Mouse (Mus musculus) midbrain, embryonic 11.5 days (tissue): ENCODE results near the gene Reep6. TPM values are rescaled to one million over a fixed set of nuclear protein-coding genes. Genes with fewer than 3 reads are reported as not detected.

Source experiments
- ATAC-seq: fragments of 200-750 bp; cut with Nextera tagmentation; 2 replicates; pipeline ENCODE4 v1.8.0; 2017; ENCODE audit warnings: moderate TSS enrichment, moderate library complexity; ENCODE audit not compliant: low FRiP score
- DNase-seq: peaks from one replicate; pipeline ENCODE4 v3.0.0; 2015; ENCODE audit warnings: low spot score; ENCODE audit errors: missing footprints
- H3K27ac ChIP-seq: fragments of 300-500 bp; sonication (generic); 2 replicates; pipeline ENCODE4 v1.5.1; 2014; ENCODE audit warnings: low read depth, low read length
- H3K27me3 ChIP-seq: fragments of 300-500 bp; sonication (generic); 2 replicates; pipeline ENCODE4 v1.6.1; 2014; ENCODE audit warnings: mild to moderate bottlenecking, low read length, moderate library complexity, mixed read lengths; ENCODE audit not compliant: control insufficient read depth, insufficient read depth
- H3K36me3 ChIP-seq: fragments of 300-500 bp; sonication (generic); 2 replicates; pipeline ENCODE4 v1.6.1; 2014; ENCODE audit warnings: mild to moderate bottlenecking, low read length, moderate library complexity, mixed read lengths; ENCODE audit not compliant: control insufficient read depth, insufficient read depth
- H3K4me1 ChIP-seq: fragments of 300-500 bp; sonication (generic); 2 replicates; pipeline ENCODE4 v1.6.1; 2014; ENCODE audit warnings: low read length; ENCODE audit not compliant: control insufficient read depth, insufficient read depth
- H3K4me2 ChIP-seq: fragments of 300-500 bp; sonication (generic); 2 replicates; pipeline ENCODE4 v1.6.1; 2014; ENCODE audit warnings: mild to moderate bottlenecking, moderate library complexity
- H3K4me3 ChIP-seq: fragments of 300-500 bp; sonication (generic); 2 replicates; pipeline ENCODE4 v1.5.1; 2014; ENCODE audit warnings: low read depth, low read length
- H3K9ac ChIP-seq: fragments of 300-500 bp; sonication (generic); 2 replicates; pipeline ENCODE4 v1.6.1; 2014; ENCODE audit warnings: low read length
- H3K9me3 ChIP-seq: fragments of 300-500 bp; sonication (generic); 2 replicates; pipeline ENCODE4 v1.6.1; 2016; ENCODE audit warnings: low read length; ENCODE audit not compliant: control insufficient read depth
- WGBS: fragments of 180-500 bp; shearing (Covaris S2); extraction: QIAGEN DNeasy Blood & Tissue Kit; methylation state at CpG from one replicate; pipeline ENCODE4 v1.1.7; 2014; 5-methylcytosine and 5-hydroxymethylcytosine counted together
- polyA plus RNA-seq: library from polyadenylated mRNA; unstranded; fragments of >200 nt; fragmentation: Nextera tagmentation; extraction: Ambion mirVana; gene quantifications from 2 replicates; pipeline ENCODE4 v1.2.1, GENCODE M21; 2014

The Reep6 gene
- polyA plus RNA-seq, 1 experiment from 2014 or later, result 4.5 TPM

GRCm38 (mm10) chr10:80352727-80353126 lies 23.0 kb downstream of the Reep6 start:
- Histone ChIP-seq H3K36me3 (no peaks in the 10 kb centered on the region), H3K27ac (no peak overlapping the region), H3K4me1 (peaks cover 11% of the 10 kb centered on the region), H3K9me3 (no peaks in the 10 kb centered on the region), H3K27me3 (peaks cover 76% of the 10 kb centered on the region), H3K9ac (no peak overlapping the region), H3K4me3 (no peak overlapping the region), H3K4me2 (no peak overlapping the region)
- WGBS, result 68% methylated on average over 8 of the region's 8 CpGs
- DNase-seq (no peak), ATAC-seq (no peak)

GRCm38 (mm10) chr10:80355431-80355830 lies 25.7 kb downstream of the Reep6 start:
- DNase-seq (no peak), ATAC-seq (no peak)
- H3K9me3 ChIP-seq, result no peaks in the 10 kb centered on the region
- peaks cover 8% of the 10 kb centered on the region for H3K4me1 ChIP-seq
- no peak overlapping the region for H3K27ac ChIP-seq
- 9% methylated on average over 8 of the region's 9 CpGs for WGBS
- no peak overlapping the region for H3K9ac ChIP-seq
- H3K27me3 ChIP-seq, result peaks cover 64% of the 10 kb centered on the region
- H3K4me2 ChIP-seq, result no peak overlapping the region
- no peaks in the 10 kb centered on the region for H3K36me3 ChIP-seq
- H3K4me3 ChIP-seq, result no peak overlapping the region

GRCm38 (mm10) chr10:80356001-80356682 lies 26.4 kb downstream of the Reep6 start, which contains the start of gene Plk5:
TSS of gene Plk5 (plus strand) at chr10:80356459.
- Histone ChIP-seq H3K9me3 (no peaks in the 10 kb centered on the region), H3K27me3 (peaks cover 60% of the 10 kb centered on the region), H3K4me3 (peak within 1 kb of the TSS; percentile 20), H3K4me1 (peaks cover 8% of the 10 kb centered on the region), H3K36me3 (no peaks in the 10 kb centered on the region), H3K4me2 (peak within 1 kb of the TSS; percentile 31), H3K27ac (no peak within 1 kb of the TSS), H3K9ac (no peak within 1 kb of the TSS)
- ATAC-seq (no peak), DNase-seq (no peak)
- under 1% methylated on average over 50 of the region's 53 CpGs for WGBS

- no peaks in the 10 kb centered on the region for H3K36me3 ChIP-seq
- DNase-seq, result no peak
- ATAC-seq, result no peak
- H3K4me2 ChIP-seq, result peak overlapping the region; percentile 31
- H3K4me1 ChIP-seq, result peaks cover 8% of the 10 kb centered on the region
- H3K4me3 ChIP-seq, result peak overlapping the region; percentile 20
- H3K9me3 ChIP-seq, result no peaks in the 10 kb centered on the region
- WGBS, result 1% methylated on average over 34 of the region's 34 CpGs
- peaks cover 58% of the 10 kb centered on the region for H3K27me3 ChIP-seq
- no peak overlapping the region for H3K9ac ChIP-seq
- no peak overlapping the region for H3K27ac ChIP-seq
Observed at GRCm38 (mm10) chr10:80356737-80357136, 27.0 kb downstream of the Reep6 start.

GRCm38 (mm10) chr10:80357336-80357735 lies 27.6 kb downstream of the Reep6 start:
- 39% methylated on average over 7 of the region's 7 CpGs for WGBS
- H3K27ac ChIP-seq, result no peak overlapping the region
- peaks cover 8% of the 10 kb centered on the region for H3K4me1 ChIP-seq
- DNase-seq (no peak), ATAC-seq (no peak)
- H3K4me3 ChIP-seq, result no peak overlapping the region
- H3K9ac ChIP-seq, result no peak overlapping the region
- H3K36me3 ChIP-seq, result no peaks in the 10 kb centered on the region
- peaks cover 55% of the 10 kb centered on the region for H3K27me3 ChIP-seq
- H3K9me3 ChIP-seq, result no peaks in the 10 kb centered on the region
- H3K4me2 ChIP-seq, result no peak overlapping the region

- WGBS, result 8% methylated on average over 31 of the region's 31 CpGs
- H3K4me1 ChIP-seq, result peaks cover 8% of the 10 kb centered on the region
- no peak for DNase-seq
- peak; percentile 58; the same call in 1 of the 2 replicates for ATAC-seq
- no peak overlapping the region for H3K9ac ChIP-seq
- H3K36me3 ChIP-seq, result no peaks in the 10 kb centered on the region
- H3K4me2 ChIP-seq, result peak overlapping the region; percentile 6; the same call in 1 of the 2 replicates
- H3K9me3 ChIP-seq, result no peaks in the 10 kb centered on the region
- H3K4me3 ChIP-seq, result no peak overlapping the region
- H3K27me3 ChIP-seq, result peaks cover 50% of the 10 kb centered on the region
- no peak overlapping the region for H3K27ac ChIP-seq
Observed at GRCm38 (mm10) chr10:80357994-80358639, 28.4 kb downstream of the Reep6 start.

GRCm38 (mm10) chr10:80363734-80364133 lies 34.0 kb downstream of the Reep6 start:
- Histone ChIP-seq H3K27me3 (peaks cover 4% of the 10 kb centered on the region), H3K4me1 (no peaks in the 10 kb centered on the region), H3K36me3 (no peaks in the 10 kb centered on the region), H3K9ac (no peak overlapping the region), H3K4me2 (no peak overlapping the region), H3K27ac (no peak overlapping the region), H3K4me3 (no peak overlapping the region), H3K9me3 (no peaks in the 10 kb centered on the region)
- 34% methylated on average over 6 of the region's 6 CpGs for WGBS
- DNase-seq (no peak), ATAC-seq (no peak)

- ATAC-seq, result no peak
- no peak overlapping the region for H3K9ac ChIP-seq
- H3K27ac ChIP-seq, result no peak overlapping the region
- no peak for DNase-seq
- H3K4me3 ChIP-seq, result no peak overlapping the region
- no peaks in the 10 kb centered on the region for H3K4me1 ChIP-seq
- H3K4me2 ChIP-seq, result no peak overlapping the region
- WGBS, result 76% methylated on average over 6 of the region's 6 CpGs
- H3K27me3 ChIP-seq, result no peaks in the 10 kb centered on the region; the same call in 1 of the 2 replicates
- no peaks in the 10 kb centered on the region for H3K9me3 ChIP-seq
- no peaks in the 10 kb centered on the region for H3K36me3 ChIP-seq
Observed at GRCm38 (mm10) chr10:80365736-80366135, 36.0 kb downstream of the Reep6 start.

- ATAC-seq (no peak), DNase-seq (no peak)
- no peak overlapping the region for H3K27ac ChIP-seq
- no peak overlapping the region for H3K4me3 ChIP-seq
- H3K4me1 ChIP-seq, result peaks cover 6% of the 10 kb centered on the region; the same call in 1 of the 2 replicates
- H3K9me3 ChIP-seq, result no peaks in the 10 kb centered on the region
- WGBS, result 60% methylated on average over 5 of the region's 5 CpGs
- no peak overlapping the region for H3K9ac ChIP-seq
- H3K36me3 ChIP-seq, result no peaks in the 10 kb centered on the region
- no peak overlapping the region for H3K4me2 ChIP-seq
- H3K27me3 ChIP-seq, result no peaks in the 10 kb centered on the region; the same call in 1 of the 2 replicates
Observed at GRCm38 (mm10) chr10:80367954-80368353, 38.2 kb downstream of the Reep6 start.
